Mouse (Mus musculus): ENCODE results near the gene Mybl2.

DNA sequence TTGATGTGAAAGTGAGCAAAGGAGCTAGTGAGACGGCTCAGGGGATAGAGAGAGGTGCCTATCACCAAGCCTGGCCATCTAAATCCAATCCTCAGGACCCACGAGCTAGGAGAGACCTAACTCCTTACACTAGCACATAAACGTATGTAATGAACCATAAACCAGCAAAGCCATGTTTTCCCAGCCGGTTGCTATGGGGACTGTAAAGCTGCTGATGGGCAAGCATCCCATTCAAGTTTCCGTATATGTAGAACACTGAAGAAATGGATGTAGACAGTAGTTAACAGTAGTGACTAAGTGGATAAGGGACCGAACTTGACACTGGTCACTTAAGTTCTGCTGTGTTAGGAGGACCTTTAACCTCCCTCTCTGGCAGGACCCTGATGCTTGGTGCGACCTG, 19.5 kb downstream of the Mybl2 start:
- no peak for TF ChIP-seq TCF12 (IDR thresholded peaks at IDR 0.05; ENCODE audit: insufficient read depth, poor library complexity, severe bottlenecking)
- TF ChIP-seq POLR2A (IDR thresholded peaks at IDR 0.05; ENCODE audit: insufficient read length, low read depth) = no peak
- TF ChIP-seq MAX (IDR thresholded peaks at IDR 0.05; ENCODE audit: low read depth) = no peak
- no peak for TF ChIP-seq REST (IDR thresholded peaks at IDR 0.05; ENCODE audit: insufficient read depth, insufficient read length)
- TF ChIP-seq CEBPB (IDR thresholded peaks at IDR 0.05; ENCODE audit: insufficient read depth, poor library complexity, severe bottlenecking) = no peak
- no peak for TF ChIP-seq E2F4 (IDR thresholded peaks at IDR 0.05; ENCODE audit: insufficient read depth)
- TF ChIP-seq MYOG (IDR thresholded peaks at IDR 0.05; ENCODE audit: control insufficient read depth in 1 of 3, insufficient read depth in 1 of 3, insufficient read length in 2 of 3, low read depth in 2 of 3) = no peak

Data from myocyte (in vitro differentiated cells).